Mouse (Mus musculus): Measurements from ENCODE around the gene Ago4. TPM values are rescaled to one million over a fixed set of nuclear protein-coding genes. Genes with fewer than 3 reads are reported as not detected.
A peak's percentile ranks its signal among the peaks of the same experiment; 100 is the strongest.
"Not testable (repeated sequence)": the region's sequence is repeated elsewhere in the genome, so short reads cannot be mapped to it uniquely, and the experiment has no call there.

The Ago4 gene
- 1 to 10 TPM; 5.1 to 7.5 TPM for total RNA-seq (2021)

DNA sequence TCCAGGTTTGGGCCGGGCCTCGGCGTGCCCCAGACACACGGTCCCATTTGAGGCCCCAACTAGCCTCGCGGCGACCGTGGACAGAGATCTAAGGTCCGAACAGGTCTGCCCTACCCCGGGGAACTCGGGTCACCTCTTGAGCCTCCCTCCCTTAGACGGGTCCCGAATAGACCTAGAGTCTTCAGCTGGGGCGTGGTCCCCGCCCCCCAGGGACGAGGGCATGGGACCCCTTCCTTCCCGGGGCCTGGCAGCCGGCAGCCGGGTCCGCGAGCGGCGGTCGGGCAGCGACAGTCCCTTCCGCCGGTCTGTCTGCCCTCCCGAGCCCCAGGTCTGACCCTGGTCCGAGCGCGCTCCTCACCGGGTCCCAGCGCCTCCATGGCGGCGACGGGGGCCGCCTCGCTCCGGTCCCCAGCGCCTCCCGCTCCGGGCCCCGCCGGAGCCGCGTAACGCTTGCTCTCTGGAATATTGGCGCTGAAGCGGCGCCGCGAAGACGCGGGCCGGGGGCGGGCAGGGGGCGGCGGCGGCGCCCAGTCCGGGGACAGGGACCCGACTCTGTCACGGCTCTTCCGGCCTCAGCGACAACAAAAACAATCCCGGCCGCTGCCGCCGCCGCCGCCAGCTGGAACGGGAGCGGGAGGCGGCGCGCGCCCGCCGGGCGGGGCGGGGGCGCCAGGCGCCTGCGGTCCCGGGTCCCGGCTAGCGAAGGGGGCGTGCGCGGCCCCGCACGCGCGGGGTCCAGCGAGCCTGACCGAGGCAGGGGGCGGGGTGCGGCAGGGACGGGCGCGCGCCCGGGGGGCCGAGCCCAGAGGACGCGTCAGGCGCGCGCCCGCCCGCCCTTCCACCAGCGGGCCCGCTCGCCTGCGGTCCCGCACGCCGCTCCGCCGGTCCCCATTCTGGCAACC is at the start of gene Ago4:
Gene Ago4 (minus strand): TSS at position 646 of the 902 bp plus-strand sequence.
- intact Hi-C loops (cut with DNase I): no loop called here
- DNase-seq (ENCODE audit: low spot score in 2 of 2): peak; percentile 37 to 58

DNA sequence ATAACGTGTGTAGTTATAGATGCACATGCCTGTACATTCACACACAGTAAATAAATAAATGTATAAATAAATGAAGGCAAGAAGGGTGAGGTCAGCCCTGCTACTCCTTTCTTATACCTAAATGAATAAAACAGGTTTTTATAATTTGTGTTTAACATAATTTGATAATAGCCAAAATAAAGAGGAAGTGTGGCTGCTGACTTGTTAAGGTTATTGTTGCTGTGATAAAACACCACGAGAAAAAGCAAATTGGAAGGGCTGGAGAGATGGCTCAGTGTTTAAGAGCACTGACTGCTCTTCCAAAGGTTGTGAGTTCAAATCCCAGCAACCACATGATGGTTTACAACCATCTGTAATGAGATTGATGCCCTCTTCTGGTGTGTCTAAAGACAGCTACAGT is 45.8 kb upstream of the Ago4 start:
- intact Hi-C loops (cut with DNase I): no loop called here
- DNase-seq (ENCODE audit: low spot score in 2 of 2): no peak

- intact Hi-C loops (cut with DNase I): no loop called here
- DNase-seq (ENCODE audit: low spot score in 2 of 2): no peak
Measured at GRCm38 (mm10) chr4:126577920-126578319, 44.6 kb upstream of the Ago4 start.

DNA sequence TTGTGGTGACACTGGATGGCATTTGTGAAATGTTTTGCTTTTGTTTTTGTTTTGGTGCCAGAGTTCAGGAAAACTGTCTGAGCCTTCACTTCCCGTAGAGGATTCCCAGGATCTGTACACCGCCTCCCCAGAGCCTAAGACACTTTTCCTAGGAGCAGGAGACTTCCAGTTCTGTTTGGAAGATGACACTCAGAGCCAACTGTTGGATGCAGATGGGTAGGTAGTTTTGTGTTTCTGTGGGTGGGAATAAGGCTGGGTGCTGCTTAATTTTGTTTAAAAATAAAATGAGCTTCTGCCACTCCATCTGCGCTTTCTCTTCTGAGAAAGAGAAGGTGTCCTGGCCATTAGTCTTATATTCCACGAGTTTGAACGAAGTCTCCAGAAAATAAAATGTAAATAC is 43.0 kb upstream of the Ago4 start:
- DNase-seq (ENCODE audit: low spot score in 2 of 2): peak in 1 of 2 experiments; percentile 30
- intact Hi-C loops (cut with DNase I): no loop called here

- intact Hi-C loops (cut with DNase I): no loop called here
- no peak for DNase-seq (ENCODE audit: low spot score in 2 of 2)
Measured at GRCm38 (mm10) chr4:126569783-126570182, 36.5 kb upstream of the Ago4 start.

- DNase-seq (ENCODE audit: low spot score in 2 of 2): no peak
- intact Hi-C loops (cut with DNase I): no loop called here
Measured at GRCm38 (mm10) chr4:126567243-126567642, 34.0 kb upstream of the Ago4 start.

DNA sequence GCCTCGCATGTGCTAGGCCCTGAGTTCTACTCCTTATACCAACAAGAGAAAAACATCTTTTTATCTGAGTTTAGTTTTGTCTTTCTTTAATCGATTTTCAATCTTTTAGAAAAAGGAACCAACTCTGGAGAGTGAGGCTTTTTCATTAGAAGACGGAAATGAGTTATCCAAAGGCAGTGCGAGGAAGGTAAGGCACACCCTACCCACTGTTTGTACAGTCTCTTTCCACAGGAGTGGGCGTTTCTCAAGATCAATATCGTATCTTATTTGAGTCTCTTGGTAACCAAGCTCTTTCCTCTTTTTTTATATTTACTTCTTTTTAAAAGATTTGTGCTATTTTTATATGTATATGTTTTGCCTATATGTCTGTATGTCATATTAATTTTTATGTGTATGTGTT is 30.5 kb upstream of the Ago4 start:
- intact Hi-C loops (cut with DNase I): no loop called here
- no peak for DNase-seq (ENCODE audit: low spot score in 2 of 2)

GRCm38 (mm10) chr4:126556809-126557711 is 23.8 kb upstream of the Ago4 start, which contains the start of gene Clspn:
Clspn (plus strand) TSS chr4:126556935.
- peak; percentile 72 to 76 for DNase-seq (ENCODE audit: low spot score in 2 of 2)
- intact Hi-C loops (cut with DNase I): loop anchor here (5.0 to 10.0 kb wide), 3 partner anchors 185 to 758 kb away; partner anchors contain the start of gene Gja4

GRCm38 (mm10) chr4:126554462-126554861 is 21.2 kb upstream of the Ago4 start:
- intact Hi-C loops (cut with DNase I): loop anchor here (10.0 kb wide), 2 partner anchors 290 to 760 kb away; partner anchors contain the start of gene Gja4
- DNase-seq (ENCODE audit: low spot score in 2 of 2): no peak

- intact Hi-C loops (cut with DNase I): loop anchor here (10.0 kb wide), 2 partner anchors 291 to 761 kb away; partner anchors contain the start of gene Gja4
- DNase-seq (ENCODE audit: low spot score in 2 of 2): no peak
Measured at GRCm38 (mm10) chr4:126553685-126554084, 20.4 kb upstream of the Ago4 start.

GRCm38 (mm10) chr4:126553105-126553504 is 19.8 kb upstream of the Ago4 start:
- DNase-seq (ENCODE audit: low spot score in 2 of 2): peak; percentile 18 to 49
- intact Hi-C loops (cut with DNase I): loop anchor here (10.0 kb wide), 2 partner anchors 292 to 762 kb away; partner anchors contain the start of gene Gja4

DNA sequence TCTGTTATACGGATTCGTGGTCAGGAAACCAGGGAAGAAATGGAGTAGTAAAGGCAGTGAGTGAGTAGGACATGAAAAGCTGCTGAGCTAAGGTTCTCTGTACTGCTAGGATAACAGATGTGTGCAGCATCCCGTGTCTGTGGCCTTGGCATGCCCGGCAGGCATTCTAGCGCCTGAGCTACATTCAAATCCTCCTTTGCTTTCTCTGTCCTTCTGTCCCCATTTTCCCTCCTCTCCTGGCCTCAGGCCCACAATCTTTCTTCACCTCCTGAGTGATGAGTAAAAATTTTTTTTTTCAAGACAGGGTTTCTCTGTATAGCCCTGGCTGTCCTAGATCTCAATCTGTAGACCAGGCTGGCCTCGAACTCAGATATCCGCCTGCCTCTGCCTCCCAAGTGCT is 18.9 kb upstream of the Ago4 start:
- no peak for DNase-seq (ENCODE audit: low spot score in 2 of 2)
- intact Hi-C loops (cut with DNase I): loop anchor here (10.0 kb wide), 2 partner anchors 293 to 763 kb away; partner anchors contain the start of gene Gja4

- no peak for DNase-seq (ENCODE audit: low spot score in 2 of 2)
- intact Hi-C loops (cut with DNase I): no loop called here
Measured at GRCm38 (mm10) chr4:126546183-126546582, 12.9 kb upstream of the Ago4 start.

GRCm38 (mm10) chr4:126545703-126546102 is 12.4 kb upstream of the Ago4 start:
- no peak for DNase-seq (ENCODE audit: low spot score in 2 of 2)
- intact Hi-C loops (cut with DNase I): no loop called here

DNA sequence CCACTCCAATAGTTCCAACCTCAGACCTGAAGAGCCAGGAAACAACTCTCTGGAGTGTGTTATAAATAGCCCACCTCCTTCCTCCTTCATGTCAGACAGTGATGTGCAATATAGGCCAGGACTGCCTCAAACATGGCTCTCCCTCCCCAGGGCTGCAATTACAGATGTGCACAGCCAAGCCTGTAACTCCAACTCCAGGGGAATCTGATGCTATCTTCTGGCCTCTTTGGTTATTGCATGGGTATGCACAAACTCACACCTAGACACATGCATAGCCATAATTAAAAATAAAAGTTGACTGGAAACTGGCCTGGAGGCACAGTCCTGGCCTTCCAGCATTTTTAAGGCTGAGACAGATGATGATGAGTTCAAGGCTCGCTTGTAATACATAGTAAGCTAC is 11.7 kb upstream of the Ago4 start:
- intact Hi-C loops (cut with DNase I): no loop called here
- DNase-seq (ENCODE audit: low spot score in 2 of 2): no peak

DNA sequence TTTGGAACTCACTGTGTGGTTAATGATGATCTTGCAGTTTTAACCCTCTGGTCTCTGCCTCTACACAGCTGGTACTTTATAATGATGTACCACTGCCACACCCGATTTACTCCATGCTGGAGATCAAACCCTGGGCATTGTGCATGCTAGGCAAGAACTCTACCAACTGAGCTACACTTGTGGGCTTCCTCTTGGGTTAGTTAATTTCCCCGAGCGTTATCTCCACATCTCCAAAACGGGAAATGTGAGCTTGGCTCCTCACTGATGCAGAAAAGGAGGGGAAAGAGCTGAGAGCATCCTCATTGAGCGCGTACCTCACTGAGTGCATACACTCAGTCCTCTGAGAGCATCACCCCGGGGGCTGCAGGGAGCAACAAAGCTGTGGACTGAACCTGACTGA is 9.6 kb upstream of the Ago4 start:
- no peak for DNase-seq (ENCODE audit: low spot score in 2 of 2)
- intact Hi-C loops (cut with DNase I): no loop called here

DNA sequence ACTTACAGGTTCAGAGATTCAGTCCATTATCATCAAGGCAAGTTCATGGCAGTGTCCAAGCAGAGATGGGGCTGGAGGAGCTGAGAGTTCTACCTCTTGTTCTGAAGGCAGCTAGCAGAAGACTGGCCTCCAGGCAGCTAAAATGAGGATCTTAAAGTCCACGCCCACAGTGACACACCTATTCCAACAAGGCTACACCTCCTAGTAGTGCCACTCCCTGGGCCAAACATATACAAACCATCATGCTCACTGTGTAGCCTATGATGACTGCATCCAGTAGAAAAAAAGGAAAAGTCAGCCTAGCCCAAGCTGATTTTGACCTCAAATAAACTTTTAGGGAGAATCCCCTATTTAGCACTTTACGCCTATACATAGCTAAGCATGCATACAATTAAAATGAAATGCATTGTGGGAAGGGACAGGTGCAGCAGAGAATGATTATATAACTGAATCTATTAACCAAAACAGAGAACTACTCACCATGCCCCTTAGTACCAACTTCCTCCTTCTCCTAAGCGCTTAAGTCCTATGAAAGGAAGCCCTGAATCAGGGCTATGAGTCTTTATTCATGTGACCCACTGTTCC is 7.3 kb upstream of the Ago4 start:
- no peak for DNase-seq (ENCODE audit: low spot score in 2 of 2)
- intact Hi-C loops (cut with DNase I): no loop called here

DNA sequence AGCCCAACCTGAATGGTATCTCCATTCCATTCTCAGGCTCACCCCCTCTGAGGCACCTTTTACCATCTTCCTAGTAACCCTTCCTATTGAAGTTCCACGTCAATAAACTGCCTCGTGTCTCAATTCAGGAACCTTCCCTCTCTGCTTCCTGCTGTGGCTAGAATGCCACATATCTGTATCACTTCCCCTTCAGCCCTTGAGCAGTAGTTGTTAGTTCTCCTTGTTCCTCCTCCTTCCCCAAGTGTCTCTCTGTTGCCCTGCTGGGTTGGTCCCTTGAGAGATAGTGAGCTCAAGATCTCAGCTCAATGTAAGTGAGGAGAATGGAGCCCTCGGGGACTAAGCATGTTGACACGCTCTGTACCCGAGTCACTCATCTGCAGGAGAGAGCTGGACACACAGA is 3.6 kb upstream of the Ago4 start:
- intact Hi-C loops (cut with DNase I): no loop called here
- no peak for DNase-seq (ENCODE audit: low spot score in 2 of 2)

DNA sequence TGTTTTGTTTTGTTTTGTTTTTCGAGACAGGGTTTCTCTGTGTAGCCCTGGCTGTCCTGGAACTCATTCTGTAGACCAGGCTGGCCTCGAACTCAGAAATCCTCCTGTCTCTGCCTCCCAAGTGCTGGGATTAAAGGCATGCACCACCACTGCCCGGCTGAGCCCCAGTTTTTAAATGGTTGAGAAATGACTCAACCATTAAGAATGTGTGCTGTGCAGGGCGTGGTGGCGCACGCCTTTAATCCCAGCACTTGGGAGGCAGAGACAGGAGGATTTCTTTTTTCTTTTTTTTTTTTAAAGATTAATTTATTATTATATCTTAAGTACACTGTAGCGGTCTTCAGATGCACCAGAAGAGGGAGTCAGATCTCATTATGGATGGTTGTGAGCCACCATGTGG is 2.4 kb upstream of the Ago4 start:
- DNase-seq (ENCODE audit: low spot score in 2 of 2); intact Hi-C loops (cut with DNase I): not testable (repeated sequence)

DNA sequence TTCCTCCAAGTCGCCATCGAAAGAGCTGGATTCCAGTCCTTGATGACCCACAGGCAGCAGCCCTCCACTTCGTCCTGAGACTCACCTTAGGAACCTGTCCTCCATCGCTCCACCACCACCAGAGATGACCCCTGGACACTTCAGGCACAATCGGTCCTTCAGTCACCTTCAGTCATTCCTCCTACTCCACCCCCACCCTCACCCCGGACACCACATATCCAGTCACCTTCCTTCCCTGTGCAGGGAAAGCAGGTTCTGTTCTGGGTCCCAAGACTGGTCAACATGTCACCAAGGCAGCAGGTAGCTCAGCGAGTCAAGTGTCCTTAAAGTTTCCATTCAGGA is 428 bp upstream of the Ago4 start:
- DNase-seq (ENCODE audit: low spot score in 2 of 2): no peak
- intact Hi-C loops (cut with DNase I): no loop called here

All from left cerebral cortex, postnatal 36 days (tissue).